Mouse (Mus musculus) cerebellum, adult 18-20 months (tissue): ENCODE measurements around the gene Trir.

Source experiments
- DNase-seq, 2 experiments: peaks; one replicate each; pipeline ENCODE4 v3.0.0; 2021

Gene Trir

DNA sequence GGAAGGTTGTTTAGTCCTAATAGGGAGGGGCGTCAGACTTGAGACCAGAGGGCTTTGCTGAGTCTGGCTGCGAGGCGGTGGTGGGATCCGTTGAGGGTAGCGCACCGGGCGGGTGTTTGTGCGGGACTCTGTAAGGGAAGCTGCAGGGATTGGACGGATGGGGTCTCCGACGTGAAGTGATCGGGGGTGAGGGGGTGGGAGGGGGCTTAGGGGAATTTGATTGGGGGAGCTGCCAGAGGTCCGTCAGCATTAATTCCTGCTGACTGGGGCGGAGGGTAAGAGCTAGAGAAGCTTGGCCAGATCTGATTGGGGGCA, 10.7 kb downstream of the Trir start:
- DNase-seq, result no peak

DNA sequence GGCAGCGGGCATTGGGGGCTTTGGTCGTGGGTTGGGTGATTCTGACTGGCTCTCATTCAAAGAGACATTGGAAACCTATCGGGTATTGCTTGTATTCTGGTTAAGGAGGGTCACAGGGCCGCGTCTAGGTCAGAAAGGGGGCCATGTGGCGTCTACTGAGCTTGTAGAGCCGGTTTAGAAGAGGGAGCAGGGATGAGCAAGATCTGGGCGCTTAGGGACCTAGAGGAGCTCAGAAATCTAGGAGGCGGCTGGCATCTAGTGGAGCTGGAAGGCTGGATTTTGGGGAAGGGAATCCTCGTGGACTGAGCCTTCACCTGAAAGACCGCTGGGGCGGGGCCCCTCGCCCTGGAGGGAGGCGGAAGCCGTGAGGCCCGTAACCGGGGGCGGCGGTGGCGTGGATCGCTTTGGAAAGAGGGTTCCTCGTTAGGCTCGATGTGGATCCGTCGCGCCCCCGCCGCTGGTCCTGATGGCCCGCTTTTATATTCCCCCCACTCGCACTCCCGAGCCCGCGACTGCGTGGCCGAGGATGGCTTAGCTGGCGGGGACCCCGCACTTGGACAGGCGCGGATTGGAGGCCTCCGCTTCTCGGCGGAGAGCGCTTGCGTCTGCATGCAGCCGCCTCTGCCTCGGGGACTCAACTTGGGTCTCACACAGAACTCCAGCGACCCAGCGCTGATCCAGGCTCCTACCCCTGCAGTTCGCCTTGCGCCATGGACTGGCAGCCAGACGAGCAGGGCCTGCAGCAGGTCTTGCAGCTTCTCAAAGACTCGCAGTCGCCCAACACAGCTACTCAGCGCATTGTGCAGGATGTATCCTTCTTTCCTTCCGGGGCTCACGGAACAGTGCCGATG, 11.3 kb downstream of the Trir start:
- peak; percentile 41 to 52 for DNase-seq

DNA sequence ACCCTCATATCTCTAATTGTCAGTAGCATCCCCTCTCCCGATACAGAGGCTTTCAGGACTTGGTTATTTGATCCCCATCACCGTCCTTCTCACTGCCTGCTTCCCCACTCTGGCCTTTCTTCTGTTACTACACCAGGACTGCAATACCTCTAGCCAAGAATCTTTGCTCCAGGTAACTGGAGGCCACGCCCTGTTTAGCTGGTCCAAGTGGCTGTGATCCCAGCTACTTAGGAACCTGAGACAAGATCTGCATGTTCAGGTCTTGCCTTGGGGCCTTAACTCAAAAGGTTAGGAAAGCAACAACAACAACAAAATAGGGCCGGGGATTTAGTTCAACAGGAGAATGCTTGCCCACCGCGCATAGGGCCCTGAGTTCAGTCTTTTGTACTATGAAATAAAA, 17.0 kb downstream of the Trir start:
- DNase-seq, result no peak

GRCm38 (mm10) chr8:85057367-85057766, 30.7 kb downstream of the Trir start:
- DNase-seq, result no peak

- peak; percentile 89 to 90 for DNase-seq
These were observed 33.4 kb downstream of the Trir start, which contains the start of gene Fbxw9 for GRCm38 (mm10) chr8:85059879-85060616. Gene Fbxw9 (plus strand): TSS chr8:85060055.

DNA sequence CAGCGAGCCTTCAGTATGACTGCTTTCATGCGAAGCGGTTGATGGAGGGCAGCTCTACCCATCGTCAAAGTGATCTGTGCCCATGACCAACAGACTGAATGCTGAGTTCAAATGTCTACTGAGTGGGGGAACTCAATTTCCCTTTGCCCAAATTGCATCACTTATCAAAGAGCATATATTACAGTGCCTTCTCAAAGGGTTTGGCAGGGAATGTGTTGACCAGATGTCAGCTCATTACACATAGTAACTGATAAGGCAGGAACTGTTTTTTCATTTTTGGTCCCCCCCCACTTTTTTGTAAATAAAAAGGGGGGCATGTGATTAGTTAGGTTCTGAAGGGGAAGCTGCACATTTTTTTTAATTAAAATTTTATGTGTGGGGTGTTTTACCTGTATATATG, 36.0 kb downstream of the Trir start:
- no peak for DNase-seq

GRCm38 (mm10) chr8:85065213-85065612, 38.6 kb downstream of the Trir start:
- DNase-seq, result no peak

GRCm38 (mm10) chr8:85067155-85067554, 40.5 kb downstream of the Trir start:
- no peak for DNase-seq

GRCm38 (mm10) chr8:85067982-85068381, 41.4 kb downstream of the Trir start, which contains the start of gene Gm5741:
Gene Gm5741 (minus strand): TSS chr8:85067982.
- DNase-seq, result no peak

- DNase-seq, result no peak
These were observed 44.4 kb downstream of the Trir start for GRCm38 (mm10) chr8:85071041-85071440.

DNA sequence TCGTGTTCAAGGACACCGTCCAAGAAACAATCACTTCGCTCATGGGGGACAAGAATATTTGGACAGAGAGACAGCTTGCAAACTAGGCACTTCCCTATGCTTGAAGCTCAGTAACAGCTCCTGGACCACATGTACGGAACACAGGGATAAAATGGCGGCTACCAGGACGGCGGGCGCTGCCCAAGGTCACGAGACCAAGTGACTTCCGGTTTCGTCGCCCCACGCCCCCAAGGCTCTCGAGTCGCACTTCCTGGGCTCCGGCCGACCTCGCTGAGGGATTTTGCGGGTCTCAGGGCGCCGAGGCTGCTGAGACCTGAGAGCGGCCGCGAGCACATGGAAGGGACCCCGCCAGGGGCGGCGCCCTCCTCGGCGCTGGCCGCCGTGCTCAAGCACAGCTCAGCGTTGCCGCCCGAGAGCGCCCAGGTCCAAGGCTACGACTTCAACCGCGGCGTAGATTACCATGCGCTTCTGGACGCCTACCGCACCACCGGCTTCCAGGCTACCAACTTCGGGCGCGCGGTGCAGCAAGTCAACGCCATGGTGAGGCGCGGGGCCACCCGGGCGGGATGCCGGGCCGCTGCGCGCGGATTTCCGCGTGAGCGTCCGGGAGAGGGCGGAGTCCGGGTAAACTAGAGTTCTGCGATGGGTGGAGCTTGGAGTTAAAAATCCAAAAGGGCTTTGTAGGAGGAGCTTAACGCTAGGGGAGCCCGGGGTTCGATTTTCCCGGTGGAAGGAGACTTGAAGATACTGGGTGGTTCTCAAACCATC, 45.1 kb downstream of the Trir start, which contains the start of gene Dhps:
Dhps (plus strand) TSS at position 244 of the 768 bp plus-strand sequence.
- DNase-seq, result peak; percentile 90 to 94

- no peak for DNase-seq
These were observed 45.8 kb downstream of the Trir start for GRCm38 (mm10) chr8:85072364-85072929.

DNA sequence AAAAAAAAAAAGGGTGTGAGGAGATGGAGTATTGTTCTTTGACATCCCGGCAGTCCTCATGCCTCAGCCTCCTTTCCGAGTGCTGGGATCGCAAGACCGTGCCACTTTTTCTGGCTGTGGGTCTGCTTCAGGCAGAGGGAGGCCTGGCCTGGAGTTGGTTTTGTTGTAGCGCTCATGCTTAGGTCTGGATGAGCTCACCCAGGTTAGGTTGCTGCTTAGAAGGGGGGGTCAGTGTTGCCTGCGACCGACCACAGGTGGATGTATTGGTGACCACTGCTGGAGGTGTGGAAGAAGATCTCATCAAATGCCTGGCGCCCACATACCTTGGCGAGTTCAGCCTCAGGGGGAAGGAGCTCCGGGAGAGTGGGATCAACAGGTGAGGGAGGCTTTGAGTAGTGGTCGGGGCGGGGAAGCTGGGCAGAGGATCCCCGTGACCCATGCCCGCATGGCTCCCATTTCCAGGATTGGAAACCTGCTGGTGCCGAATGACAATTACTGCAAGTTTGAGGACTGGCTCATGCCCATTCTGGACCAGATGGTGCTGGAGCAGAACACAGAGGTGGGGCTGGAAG, 46.5 kb downstream of the Trir start:
- DNase-seq, result no peak

DNA sequence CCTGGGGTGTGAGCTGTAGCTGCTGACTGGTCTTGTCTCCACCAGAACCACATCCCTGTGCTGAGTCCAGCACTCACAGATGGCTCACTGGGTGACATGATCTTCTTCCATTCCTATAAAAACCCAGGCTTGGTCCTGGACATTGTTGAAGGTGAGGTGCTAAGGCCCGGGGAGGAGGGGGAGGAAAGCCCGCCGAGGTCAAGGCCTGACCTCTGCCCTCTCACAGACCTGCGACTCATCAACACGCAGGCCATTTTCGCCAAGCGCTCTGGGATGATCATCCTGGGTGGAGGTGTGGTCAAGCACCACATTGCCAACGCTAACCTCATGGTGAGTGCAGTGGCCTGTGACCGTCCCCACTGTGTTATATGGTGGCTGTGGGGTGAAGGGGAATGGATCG, 47.5 kb downstream of the Trir start:
- DNase-seq, result no peak

GRCm38 (mm10) chr8:85074617-85075016, 48.0 kb downstream of the Trir start:
- no peak for DNase-seq

DNA sequence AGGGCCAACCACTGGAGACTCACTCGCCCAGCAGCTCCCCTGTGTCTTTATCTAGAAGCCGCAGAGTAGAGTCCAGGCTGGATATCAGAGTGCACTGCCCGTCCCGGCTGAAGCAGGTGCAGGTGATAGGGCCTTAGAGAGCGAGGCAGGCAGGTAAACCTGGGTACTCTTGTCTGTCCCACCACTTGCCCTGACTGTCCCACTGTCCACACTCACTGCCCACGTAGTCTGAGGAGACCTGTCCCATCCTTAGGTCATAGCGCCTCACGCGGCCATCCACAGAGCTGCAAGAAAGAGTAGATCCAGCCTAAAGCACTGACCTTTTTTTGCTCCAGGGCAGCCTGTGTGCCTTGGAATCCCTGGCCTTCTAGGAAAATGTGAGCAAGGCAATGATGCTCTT, 49.4 kb downstream of the Trir start:
- DNase-seq, result peak; percentile 56 to 58

DNA sequence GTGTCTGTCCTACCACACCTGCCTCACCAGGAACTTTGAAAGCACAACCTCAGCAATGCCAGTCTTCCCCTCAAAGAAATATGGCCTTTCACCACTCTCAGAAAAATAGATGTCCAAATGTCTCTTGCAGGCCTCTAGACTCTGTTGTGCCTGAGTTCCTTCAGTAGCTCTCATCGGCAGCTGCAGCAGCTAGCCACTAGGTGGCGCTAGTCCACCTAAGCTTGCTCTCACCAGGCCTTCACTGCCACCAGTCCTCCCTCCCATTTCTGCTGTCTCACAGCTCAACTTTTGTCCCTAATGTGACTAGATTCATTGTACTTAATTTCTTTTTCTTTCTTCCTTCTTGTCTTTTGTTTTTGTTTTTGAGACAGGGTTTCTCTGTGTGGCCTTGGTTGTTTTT, 50.4 kb downstream of the Trir start:
- DNase-seq, result peak; percentile 80 to 85
